Mouse (Mus musculus) cortical plate, adult 2 months (tissue): ENCODE data around the gene Ufc1.

Source experiments
- CTCF ChIP-seq: fragments of 200-500 bp; IDR thresholded peaks from 2 replicates; pipeline ENCODE4 v1.5.1; 2011; ENCODE audit warnings: mild to moderate bottlenecking, control low read depth, low read length; ENCODE audit not compliant: insufficient read depth; ENCODE audit errors: extremely low read depth
- POLR2A ChIP-seq: fragments of 200-500 bp; IDR thresholded peaks from 2 replicates; pipeline ENCODE4 v1.6.1; 2011; ENCODE audit warnings: mild to moderate bottlenecking, low read length, control low read depth; ENCODE audit not compliant: insufficient read depth; ENCODE audit errors: extremely low read depth

GRCm38 (mm10) chr1:171258921-171259320, 35.9 kb downstream of the Ufc1 start:
- TF ChIP-seq CTCF (no peak), POLR2A (no peak)
